Mouse (Mus musculus): ENCODE data around the gene Traf3ip1.

Gene Traf3ip1

GRCm38 (mm10) chr1:91494457-91495140 is at the start of gene Traf3ip1:
Gene Traf3ip1 (plus strand): TSS chr1:91494647.
- DNase-seq, result peak; percentile 96 to 97

- no peak for DNase-seq
These were observed 49.3 kb upstream of the Traf3ip1 start for GRCm38 (mm10) chr1:91444841-91445830.

- peak in 1 of 2 experiments; percentile 28 for DNase-seq
These were observed 48.4 kb upstream of the Traf3ip1 start for GRCm38 (mm10) chr1:91446060-91446459.

DNA sequence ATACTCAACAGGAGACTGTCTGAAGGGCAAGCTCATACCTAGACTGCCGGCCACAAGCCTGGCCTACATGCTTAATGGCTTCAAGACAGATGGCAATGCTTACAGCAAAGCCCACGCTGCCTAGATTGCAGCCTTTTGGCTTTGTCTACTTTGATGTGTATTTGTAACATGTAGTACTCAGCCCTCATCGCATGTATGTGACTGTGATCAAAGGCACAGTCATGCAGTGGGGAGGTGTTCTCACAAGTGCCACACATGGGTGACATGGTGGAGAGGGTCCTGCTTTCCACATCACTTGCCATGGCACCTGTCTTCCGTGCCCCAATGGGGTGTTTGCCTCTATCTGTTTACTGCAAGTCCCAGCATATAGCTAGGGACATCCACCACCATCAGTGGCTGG is 47.9 kb upstream of the Traf3ip1 start:
- no peak for DNase-seq

GRCm38 (mm10) chr1:91448688-91449087 is 45.8 kb upstream of the Traf3ip1 start:
- no peak for DNase-seq

DNA sequence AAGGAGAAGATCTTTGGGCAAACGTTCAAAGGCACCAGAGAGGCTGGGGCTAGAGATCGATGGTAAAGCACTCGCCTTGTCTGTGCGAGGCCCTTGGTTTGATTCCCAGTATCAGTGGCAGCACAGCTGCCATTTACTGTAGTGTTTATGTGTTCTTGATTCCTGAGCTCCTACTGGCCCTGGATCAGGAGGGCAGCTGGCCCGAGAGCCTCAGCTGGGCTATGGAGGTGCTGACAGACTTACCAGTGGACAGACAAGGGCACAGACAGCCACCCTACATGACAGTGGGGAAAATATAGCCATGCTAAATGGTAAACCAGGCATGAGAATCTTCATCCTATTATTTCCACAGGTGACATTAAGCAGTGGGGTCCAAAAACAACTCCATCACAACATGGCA is 43.6 kb upstream of the Traf3ip1 start:
- DNase-seq, result no peak

DNA sequence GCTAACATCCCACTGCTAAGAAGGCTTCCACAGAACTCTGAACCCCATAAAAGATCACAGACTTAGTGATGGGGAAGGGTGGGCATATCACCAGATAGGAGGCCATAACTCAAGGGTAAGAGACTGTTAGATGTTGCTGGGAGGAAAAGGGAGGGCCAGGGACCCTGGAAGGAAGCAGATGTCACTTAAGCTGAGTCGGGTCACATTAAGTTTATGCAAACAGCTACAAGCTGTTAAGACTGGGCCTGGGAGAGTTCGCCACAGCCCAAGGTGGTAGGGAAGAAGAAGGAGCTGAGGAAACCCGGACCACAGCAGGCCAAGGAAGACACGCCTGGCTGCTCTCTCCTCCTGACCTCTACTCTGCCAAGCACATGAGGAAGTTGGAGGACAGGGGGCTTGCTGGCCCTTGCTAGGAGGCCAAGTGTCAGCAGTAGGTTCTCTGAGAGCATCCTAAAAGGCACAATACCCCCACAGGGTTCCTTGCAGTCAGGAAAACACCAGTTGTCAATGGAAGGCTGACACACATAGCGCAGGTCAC is 42.8 kb upstream of the Traf3ip1 start:
- DNase-seq, result no peak

DNA sequence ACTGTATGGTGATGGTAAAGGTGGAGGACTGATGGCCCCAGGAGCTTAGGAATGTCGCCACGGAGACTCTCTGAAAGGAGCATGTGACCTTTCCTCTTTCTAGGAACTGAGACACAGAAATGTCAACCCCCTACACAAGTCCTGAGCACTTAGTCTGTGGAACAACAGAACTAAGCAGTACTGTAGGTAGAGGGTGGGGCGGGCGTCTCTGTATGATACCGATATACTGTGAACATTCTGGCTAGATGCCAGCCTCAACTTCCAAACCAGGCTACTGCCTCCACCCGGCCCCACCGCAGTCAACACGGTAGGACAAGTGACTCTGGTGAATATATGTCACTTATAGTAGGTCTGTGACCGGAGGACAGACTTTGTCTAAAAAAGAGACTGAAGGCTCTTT is 40.5 kb upstream of the Traf3ip1 start:
- no peak for DNase-seq

DNA sequence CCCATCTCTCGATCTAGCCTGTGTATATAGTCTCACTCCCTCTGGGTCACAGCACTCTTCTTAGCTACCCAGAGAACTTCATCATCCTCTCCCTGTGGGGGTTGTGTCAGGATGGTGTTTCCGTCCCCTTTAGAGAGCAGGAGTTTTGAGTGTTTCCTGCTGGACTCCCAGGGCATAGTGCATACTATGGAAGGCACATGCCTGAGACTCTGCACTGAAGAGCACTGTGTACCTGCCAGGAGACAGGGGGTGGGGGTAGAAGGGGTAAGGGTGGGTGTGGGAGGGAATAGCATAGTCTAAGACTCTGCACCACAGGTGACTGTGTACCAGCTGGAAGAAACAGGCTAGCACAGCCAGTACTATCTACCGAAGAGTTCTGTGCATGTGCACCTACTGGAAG is 40.1 kb upstream of the Traf3ip1 start:
- no peak for DNase-seq

- no peak for DNase-seq
These were observed 39.5 kb upstream of the Traf3ip1 start for GRCm38 (mm10) chr1:91454927-91455326.

- peak; percentile 18 to 38 for DNase-seq
These were observed 38.7 kb upstream of the Traf3ip1 start for GRCm38 (mm10) chr1:91455661-91456161.

GRCm38 (mm10) chr1:91456301-91456801 is 38.1 kb upstream of the Traf3ip1 start:
- peak in 1 of 2 experiments; percentile 22 for DNase-seq

DNA sequence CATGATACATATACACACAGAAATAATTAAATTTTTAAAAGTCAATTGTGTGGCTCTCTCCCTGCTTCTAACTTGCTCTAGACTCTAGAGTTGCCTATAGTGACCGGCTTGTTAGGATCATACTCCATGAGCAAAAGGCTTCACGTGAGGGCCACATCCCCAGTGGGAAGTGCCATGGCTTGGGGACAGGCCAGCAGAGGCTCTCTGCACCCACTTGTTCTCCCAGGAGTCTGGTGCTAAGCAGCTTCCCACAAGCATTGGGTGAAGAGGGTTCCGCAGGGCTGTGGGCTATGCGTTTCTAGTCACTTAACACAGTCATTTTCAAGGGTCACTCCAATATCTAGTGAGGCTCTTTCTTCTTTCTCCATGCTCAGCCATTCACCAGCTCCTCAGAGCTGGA is 37.3 kb upstream of the Traf3ip1 start:
- DNase-seq, result no peak

GRCm38 (mm10) chr1:91457698-91458097 is 36.7 kb upstream of the Traf3ip1 start:
- no peak for DNase-seq

GRCm38 (mm10) chr1:91458223-91458861 is 36.1 kb upstream of the Traf3ip1 start:
- DNase-seq, result peak; percentile 64 to 68

GRCm38 (mm10) chr1:91459059-91459809 is 35.2 kb upstream of the Traf3ip1 start, which contains the start of gene Per2:
Gene Per2 (minus strand): TSS chr1:91459324.
- DNase-seq, result peak; percentile 99 to 100

DNA sequence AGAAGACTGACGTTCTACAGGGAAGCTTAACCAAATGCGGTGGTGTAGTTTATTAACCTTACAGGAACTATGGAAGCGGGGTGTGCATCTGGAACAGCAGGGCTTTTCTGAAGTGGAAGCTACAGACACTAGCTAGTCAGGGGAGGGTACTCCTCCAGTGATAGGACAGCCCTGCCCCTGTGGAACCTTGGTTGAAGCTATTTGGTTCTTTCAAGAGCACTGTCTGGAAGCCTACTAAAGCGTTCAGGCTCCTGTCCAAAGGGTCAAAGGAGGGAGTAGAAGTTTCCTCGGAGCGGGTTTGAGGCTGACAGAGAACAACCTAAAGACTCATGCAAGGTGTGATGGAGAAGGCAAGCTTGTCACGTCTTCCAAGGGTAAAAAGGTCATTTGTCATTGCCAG is 34.4 kb upstream of the Traf3ip1 start:
- DNase-seq, result no peak

- DNase-seq, result no peak
These were observed 33.9 kb upstream of the Traf3ip1 start for GRCm38 (mm10) chr1:91460564-91460963.

- no peak for DNase-seq
These were observed 31.0 kb upstream of the Traf3ip1 start for GRCm38 (mm10) chr1:91463336-91463995.

DNA sequence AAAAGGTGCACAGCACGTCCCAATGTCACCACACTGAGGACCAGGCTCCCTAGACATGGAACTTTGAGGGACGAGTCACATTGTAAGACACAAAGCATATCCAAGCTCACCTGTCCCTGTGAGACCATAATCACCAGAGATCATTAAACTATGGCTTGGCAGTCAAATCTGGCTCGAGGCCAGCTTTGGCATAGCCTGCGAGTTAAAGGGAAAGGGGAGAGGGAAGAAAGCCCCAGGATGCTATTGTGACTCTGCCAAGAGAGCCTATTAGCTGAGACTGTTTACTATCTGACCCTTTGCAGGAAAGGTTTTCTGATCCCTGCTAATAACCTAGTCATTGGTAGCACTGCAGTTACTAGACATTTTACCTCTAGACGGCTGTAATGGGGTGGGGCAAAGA is 30.0 kb upstream of the Traf3ip1 start:
- DNase-seq, result no peak

- DNase-seq, result no peak
These were observed 29.2 kb upstream of the Traf3ip1 start for GRCm38 (mm10) chr1:91465244-91465643.

Data from cerebellum, postnatal 14 days (tissue).